Mouse (Mus musculus) kidney, postnatal 0 days (tissue): ENCODE data around the gene Zdhhc13. TPM values are rescaled to one million over a fixed set of nuclear protein-coding genes. Genes with fewer than 3 reads are reported as not detected.

Source experiments
- ATAC-seq: fragments of 200-750 bp; cut with Nextera tagmentation; replicated peaks from 2 replicates; pipeline ENCODE4 v1.8.0; 2017; ENCODE audit warnings: low read depth, moderate number of reproducible peaks, moderate TSS enrichment, moderate library complexity; ENCODE audit not compliant: low FRiP score
- DNase-seq: peaks from one replicate; pipeline ENCODE4 v3.0.0-alpha.2; 2016; ENCODE audit warnings: low spot score
- H3K27ac ChIP-seq: fragments of 300-500 bp; sonication (generic); 2 replicates; pipeline ENCODE4 v1.5.1; 2014; ENCODE audit warnings: mild to moderate bottlenecking
- H3K27me3 ChIP-seq: fragments of 300-500 bp; sonication (generic); 2 replicates; pipeline ENCODE4 v1.6.1; 2014; ENCODE audit warnings: low read length, mixed read lengths; ENCODE audit not compliant: insufficient read depth
- H3K36me3 ChIP-seq: fragments of 300-500 bp; sonication (generic); 2 replicates; pipeline ENCODE4 v1.6.1; 2014; ENCODE audit warnings: low read length, mixed read lengths; ENCODE audit not compliant: insufficient read depth
- H3K4me1 ChIP-seq: fragments of 300-500 bp; sonication (generic); replicated peaks from 2 replicates; pipeline ENCODE4 v1.6.1; 2014; ENCODE audit warnings: antibody characterized with exemption, low read length, mixed read lengths; ENCODE audit not compliant: insufficient read depth
- H3K4me2 ChIP-seq: fragments of 300-500 bp; sonication (generic); 2 replicates; pipeline ENCODE4 v1.6.1; 2014; ENCODE audit warnings: mild to moderate bottlenecking, low read length, moderate library complexity, mixed read lengths
- H3K4me3 ChIP-seq: fragments of 300-500 bp; sonication (generic); replicated peaks from 2 replicates; pipeline ENCODE4 v1.5.1; 2014; ENCODE audit warnings: low read depth, low read length
- H3K9ac ChIP-seq: fragments of 300-500 bp; sonication (generic); 2 replicates; pipeline ENCODE4 v1.6.1; 2014; ENCODE audit warnings: low read depth, low read length
- H3K9me3 ChIP-seq: fragments of 300-500 bp; sonication (generic); replicated peaks from 2 replicates; pipeline ENCODE4 v1.6.1; 2016; ENCODE audit warnings: low read length, inconsistent platforms, mixed read lengths
- CTCF ChIP-seq: IDR thresholded peaks from 2 replicates; pipeline ENCODE4 v1.5.1; 2016; ENCODE audit warnings: antibody characterized with exemption, low read depth, mild to moderate bottlenecking, moderate library complexity
- WGBS: fragments of 180-500 bp; shearing (Covaris S2); extraction: QIAGEN DNeasy Blood & Tissue Kit; methylation state at CpG from one replicate; pipeline ENCODE4 v1.1.7; 2014; 5-methylcytosine and 5-hydroxymethylcytosine counted together
- polyA plus RNA-seq: library from polyadenylated mRNA; unstranded; fragments of >200 nt; fragmentation: Nextera tagmentation; extraction: Ambion mirVana; gene quantifications from 2 replicates; pipeline ENCODE4 v1.2.1, GENCODE M21; 2015

The Zdhhc13 gene
- polyA plus RNA-seq, 1 experiment from 2014 or later, result 43.2 TPM

DNA sequence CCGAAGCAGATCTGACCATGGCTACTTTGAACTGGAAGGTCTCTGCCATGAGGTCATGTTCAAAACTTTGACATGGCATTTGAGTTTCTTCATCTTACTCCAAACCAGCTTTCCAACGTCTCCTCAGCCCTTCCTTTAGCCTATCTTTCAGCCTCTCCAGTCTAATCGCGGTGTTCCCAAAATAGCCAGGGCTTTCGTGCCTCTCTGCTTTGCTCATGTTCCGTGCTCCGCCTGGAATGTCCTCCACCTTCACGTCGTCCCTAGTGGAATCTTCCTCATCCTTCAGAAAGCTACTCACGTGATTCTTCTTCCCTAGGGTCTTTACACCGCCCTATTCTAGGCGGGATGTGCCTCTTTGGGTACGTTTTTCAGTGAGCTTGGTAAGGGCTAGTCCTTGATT, 64.7 kb downstream of the Zdhhc13 start:
- Histone ChIP-seq H3K9me3 (no peaks in the 10 kb centered on the region), H3K9ac (no peak overlapping the region), H3K4me1 (no peaks in the 10 kb centered on the region), H3K27me3 (no peaks in the 10 kb centered on the region), H3K27ac (no peak overlapping the region), H3K36me3 (no peaks in the 10 kb centered on the region), H3K4me3 (no peak overlapping the region), H3K4me2 (no peak overlapping the region)
- no peak for TF ChIP-seq CTCF
- ATAC-seq (no peak), DNase-seq (no peak)
- 86% methylated on average over 13 of the region's 13 CpGs for WGBS

DNA sequence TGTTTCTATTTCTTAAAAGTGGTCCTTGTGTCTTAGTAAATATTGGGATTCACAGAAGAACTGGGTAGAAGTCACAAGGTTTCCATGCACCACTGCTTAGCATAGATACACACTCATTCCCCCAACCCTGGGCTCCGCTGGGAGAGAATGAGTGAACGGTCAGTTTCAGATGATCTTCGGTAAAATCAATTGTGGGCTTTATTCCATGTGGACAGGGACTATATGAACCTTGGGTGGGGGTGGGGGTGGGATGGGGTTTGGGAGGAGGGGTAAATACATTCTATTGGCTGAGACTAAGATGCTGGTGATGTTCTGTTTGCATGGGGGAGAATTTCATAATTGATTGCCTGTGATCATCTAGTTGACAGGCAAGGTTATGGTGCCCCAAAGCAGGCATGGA, 66.7 kb downstream of the Zdhhc13 start:
- H3K9me3 ChIP-seq, result no peaks in the 10 kb centered on the region
- DNase-seq, result no peak
- no peak overlapping the region for H3K27ac ChIP-seq
- no peak overlapping the region for H3K4me2 ChIP-seq
- no peak for ATAC-seq
- 88% methylated on average over 3 of the region's 3 CpGs for WGBS
- no peaks in the 10 kb centered on the region for H3K36me3 ChIP-seq
- no peaks in the 10 kb centered on the region for H3K4me1 ChIP-seq
- H3K9ac ChIP-seq, result no peak overlapping the region
- no peaks in the 10 kb centered on the region for H3K27me3 ChIP-seq
- no peak overlapping the region for H3K4me3 ChIP-seq
- no peak for TF ChIP-seq CTCF

DNA sequence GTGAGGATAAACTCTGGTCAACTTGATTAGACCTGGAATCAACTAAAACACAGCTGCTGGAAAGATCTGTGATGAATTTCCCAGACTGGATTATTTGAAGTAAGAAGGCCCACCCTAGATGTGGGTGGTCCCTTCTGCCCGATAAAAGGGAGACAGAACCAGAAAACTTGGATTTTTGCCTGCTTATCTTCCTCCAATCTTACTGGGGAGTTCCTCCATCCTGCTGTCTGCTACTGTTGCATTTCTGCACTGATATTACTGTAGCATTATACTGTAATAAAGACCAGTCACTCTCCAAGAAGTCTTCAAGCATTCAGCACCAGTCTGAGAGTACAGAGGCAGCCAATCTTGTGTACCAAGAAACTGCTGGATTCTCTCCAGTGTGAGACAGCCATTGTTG, 69.5 kb downstream of the Zdhhc13 start:
- DNase-seq (no peak), ATAC-seq (no peak)
- TF ChIP-seq CTCF, result no peak
- H3K36me3 ChIP-seq, result no peaks in the 10 kb centered on the region
- 47% methylated on average over 1 of the region's 1 CpGs for WGBS
- no peak overlapping the region for H3K4me2 ChIP-seq
- no peak overlapping the region for H3K9ac ChIP-seq
- H3K4me3 ChIP-seq, result no peak overlapping the region
- H3K4me1 ChIP-seq, result no peaks in the 10 kb centered on the region
- no peaks in the 10 kb centered on the region for H3K9me3 ChIP-seq
- no peak overlapping the region for H3K27ac ChIP-seq
- H3K27me3 ChIP-seq, result no peaks in the 10 kb centered on the region

DNA sequence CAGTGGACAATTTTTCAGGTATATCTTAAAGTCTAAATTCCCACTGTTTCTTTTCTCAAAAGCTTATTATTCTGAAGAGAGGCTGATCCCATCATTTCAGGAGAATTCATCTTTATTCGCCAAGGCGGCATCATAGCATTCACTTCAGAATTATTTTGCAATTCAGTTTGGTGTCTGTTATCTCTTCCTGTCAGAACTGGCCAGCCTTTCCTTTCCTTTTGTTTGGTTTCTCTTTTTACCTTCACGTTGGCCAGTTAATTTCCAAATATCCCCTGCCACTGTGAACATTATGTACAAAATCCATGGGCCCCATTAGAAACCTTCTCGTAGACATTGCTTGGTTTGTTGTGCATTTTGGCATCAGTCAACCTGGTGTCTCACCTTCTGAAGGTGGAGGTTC, 70.6 kb downstream of the Zdhhc13 start:
- H3K4me3 ChIP-seq, result no peak overlapping the region
- no peak overlapping the region for H3K4me2 ChIP-seq
- DNase-seq, result no peak
- H3K4me1 ChIP-seq, result no peaks in the 10 kb centered on the region
- no peaks in the 10 kb centered on the region for H3K36me3 ChIP-seq
- no peak overlapping the region for H3K9ac ChIP-seq
- H3K27ac ChIP-seq, result no peak overlapping the region
- 89% methylated on average over 4 of the region's 4 CpGs for WGBS
- H3K27me3 ChIP-seq, result no peaks in the 10 kb centered on the region
- TF ChIP-seq CTCF, result no peak
- no peak for ATAC-seq
- no peaks in the 10 kb centered on the region for H3K9me3 ChIP-seq

DNA sequence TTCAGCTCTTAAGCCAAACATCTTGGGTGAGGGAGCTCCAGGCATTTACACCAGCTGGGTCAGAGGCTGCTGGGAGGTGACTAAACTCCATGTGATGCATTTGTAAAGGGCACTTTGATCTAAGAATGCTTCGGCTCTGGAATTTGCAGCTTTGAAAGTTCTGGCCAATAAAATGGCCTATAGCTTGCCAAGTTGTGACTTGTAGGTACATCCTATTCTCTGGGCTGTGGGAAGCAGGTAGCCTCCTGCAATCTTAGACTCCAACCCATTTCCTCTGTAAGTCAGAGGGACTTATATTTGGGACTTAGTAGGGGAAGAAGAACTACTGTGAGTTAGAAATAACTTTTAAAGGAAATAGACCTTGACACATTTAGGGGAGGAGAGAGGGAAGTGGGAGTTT, 72.1 kb downstream of the Zdhhc13 start:
- no peak for TF ChIP-seq CTCF
- Histone ChIP-seq H3K27ac (no peak overlapping the region), H3K9ac (no peak overlapping the region), H3K27me3 (no peaks in the 10 kb centered on the region), H3K9me3 (no peaks in the 10 kb centered on the region), H3K4me3 (no peak overlapping the region), H3K36me3 (no peaks in the 10 kb centered on the region), H3K4me1 (no peaks in the 10 kb centered on the region), H3K4me2 (no peak overlapping the region)
- ATAC-seq (no peak), DNase-seq (peak; percentile 24)
- WGBS, result 8% methylated on average over 1 of the region's 1 CpGs

DNA sequence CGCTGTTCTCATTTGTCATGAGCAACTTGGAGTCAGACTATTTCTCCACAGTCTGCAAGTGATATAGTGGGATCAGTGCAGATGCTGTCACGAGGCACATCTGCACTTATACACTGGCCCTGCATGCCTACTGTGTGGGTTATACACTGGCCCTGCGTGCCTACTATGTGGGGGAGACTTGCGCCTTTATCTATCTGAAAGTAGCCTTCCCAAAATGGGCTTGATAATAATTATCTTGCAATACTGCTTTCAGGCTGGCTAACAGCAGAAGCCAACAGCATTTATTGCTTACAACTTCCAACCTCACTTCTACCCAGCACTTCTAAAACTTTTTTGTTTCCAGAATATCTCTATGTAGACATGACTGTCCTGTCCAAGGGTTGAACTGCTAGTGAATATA, 73.0 kb downstream of the Zdhhc13 start:
- H3K9ac ChIP-seq, result no peak overlapping the region
- 0 out of 2 replicates have a peak, but pooled peaks cover under 1% of the 10 kb centered on the region for H3K36me3 ChIP-seq
- no peak for TF ChIP-seq CTCF
- ATAC-seq (no peak), DNase-seq (no peak)
- no peaks in the 10 kb centered on the region for H3K9me3 ChIP-seq
- no peak overlapping the region for H3K27ac ChIP-seq
- no peaks in the 10 kb centered on the region for H3K4me1 ChIP-seq
- WGBS, result 90% methylated on average over 4 of the region's 4 CpGs
- H3K4me2 ChIP-seq, result no peak overlapping the region
- H3K27me3 ChIP-seq, result no peaks in the 10 kb centered on the region
- H3K4me3 ChIP-seq, result no peak overlapping the region

DNA sequence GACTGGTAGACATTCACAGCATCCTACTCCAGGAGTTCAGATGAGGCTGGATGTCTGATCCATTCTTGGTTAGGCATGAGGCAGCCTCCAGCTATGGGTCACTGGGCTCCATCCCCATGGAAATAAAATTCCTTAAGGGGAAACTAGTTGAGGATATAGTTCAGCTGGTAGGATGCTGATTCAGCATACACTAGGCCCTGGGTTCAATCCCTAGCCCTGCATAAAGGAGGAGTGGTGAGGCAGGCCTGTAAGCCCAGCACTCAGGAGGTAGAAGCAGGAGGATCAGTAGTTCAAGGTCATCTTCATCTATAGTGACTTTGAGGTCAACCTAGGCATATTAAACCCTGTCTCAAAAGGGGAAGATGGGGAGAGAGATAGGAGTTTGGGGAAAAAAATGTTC, 75.4 kb downstream of the Zdhhc13 start:
- no peak overlapping the region for H3K9ac ChIP-seq
- H3K27me3 ChIP-seq, result no peaks in the 10 kb centered on the region
- H3K27ac ChIP-seq, result no peak overlapping the region
- no peaks in the 10 kb centered on the region for H3K4me1 ChIP-seq
- DNase-seq (no peak), ATAC-seq (no peak)
- H3K36me3 ChIP-seq, result peaks cover 13% of the 10 kb centered on the region; the same call in 1 of the 2 replicates
- no peaks in the 10 kb centered on the region for H3K9me3 ChIP-seq
- TF ChIP-seq CTCF, result no peak
- H3K4me3 ChIP-seq, result no peak overlapping the region
- no peak overlapping the region for H3K4me2 ChIP-seq
